Mouse (Mus musculus): Measurements from ENCODE around the gene 1700029P11Rik. TPM values are rescaled to one million over a fixed set of nuclear protein-coding genes. Genes with fewer than 3 reads are reported as not detected.

The 1700029P11Rik gene
- total RNA-seq, 2 experiments from 2014 or later: not detected

DNA sequence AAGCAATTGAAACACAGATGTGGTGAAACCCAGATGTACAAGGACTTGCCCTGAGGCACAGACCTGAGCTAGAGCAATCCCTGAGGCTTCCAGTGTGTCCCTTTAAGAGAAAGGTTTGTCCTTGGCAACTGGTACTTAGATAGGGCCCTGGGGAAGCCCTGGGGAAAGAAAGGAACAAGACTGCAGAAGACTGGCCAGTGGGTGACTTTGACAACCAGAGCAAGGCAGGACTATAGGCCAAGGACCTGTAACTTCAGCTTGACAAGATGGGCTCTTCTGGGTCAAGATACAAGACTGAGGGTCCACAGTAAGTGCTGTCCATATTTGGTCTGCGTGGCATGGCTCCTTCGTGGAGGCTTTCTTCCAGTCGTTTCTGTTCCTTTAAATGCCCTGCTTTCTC is 7.3 kb downstream of the 1700029P11Rik start, which contains the start of gene Xrcc6:
TSS of gene Xrcc6 (plus strand) at position 190 of the 400 bp plus-strand sequence.
- intact Hi-C loops (cut with DNase I): loop anchor here (2.0 kb wide), 1 partner anchor 27 kb away; the partner anchor contains the start of gene Pmm1
- DNase-seq (ENCODE audit: extremely low spot score in 1 of 2, low spot score in 2 of 2): no peak

DNA sequence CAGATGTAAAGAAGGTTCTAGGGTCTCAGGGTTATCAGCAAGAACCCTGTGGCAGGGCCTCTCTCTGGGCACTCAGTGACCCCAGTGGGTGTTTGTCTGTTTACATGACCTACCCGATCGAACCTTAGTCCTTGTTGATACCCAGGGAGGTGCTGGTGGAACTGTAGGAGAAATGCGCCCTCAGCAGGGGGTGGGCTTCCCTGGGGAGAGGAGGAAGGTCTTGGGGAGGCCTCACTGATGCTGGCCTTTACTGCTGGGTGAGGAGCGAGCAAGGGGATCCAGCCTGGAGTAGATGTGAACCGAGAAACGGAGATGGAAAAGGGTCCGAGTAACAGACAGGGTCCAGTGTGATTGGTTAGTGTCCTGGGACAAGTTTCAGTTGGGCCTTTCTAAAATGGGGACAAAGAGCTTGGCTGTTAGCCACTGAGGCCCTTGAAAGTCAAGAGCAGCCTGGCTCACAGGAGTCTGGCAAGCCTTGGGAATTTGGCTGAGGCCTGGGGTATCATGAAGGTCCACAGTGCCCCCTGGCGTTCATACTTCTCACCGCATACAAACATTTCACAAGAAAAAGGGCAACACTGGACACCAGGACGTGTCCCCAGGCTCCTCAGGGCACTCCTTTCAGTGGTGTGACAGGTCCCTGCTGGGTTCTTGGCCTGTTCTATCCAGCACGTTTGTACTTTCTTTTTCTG is 9.2 kb downstream of the 1700029P11Rik start:
- intact Hi-C loops (cut with DNase I): loop anchor here (2.0 kb wide), 1 partner anchor 29 kb away; the partner anchor contains the start of gene Pmm1
- peak; percentile 84 to 88 for DNase-seq (ENCODE audit: extremely low spot score in 1 of 2, low spot score in 2 of 2)

DNA sequence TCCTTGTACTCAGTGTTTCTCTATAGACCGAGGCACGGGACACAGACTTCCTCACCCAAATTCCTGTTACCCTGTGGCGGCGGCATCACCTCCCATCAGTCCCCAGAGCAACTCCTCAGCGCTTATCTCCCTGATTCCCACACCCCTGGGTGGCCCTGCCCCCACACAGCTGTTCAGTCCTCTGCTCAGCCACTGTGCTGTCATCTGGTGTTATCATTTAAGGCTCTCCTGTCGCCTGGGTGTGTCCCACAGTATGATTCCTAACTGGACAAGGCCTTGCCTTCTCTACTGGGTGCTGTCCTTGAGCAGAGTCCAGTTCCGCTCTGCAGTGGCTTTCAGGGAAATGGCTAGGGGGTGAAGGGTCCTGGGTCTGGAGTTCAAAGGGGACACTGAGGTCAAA is 10.2 kb downstream of the 1700029P11Rik start:
- DNase-seq (ENCODE audit: extremely low spot score in 1 of 2, low spot score in 2 of 2): no peak
- intact Hi-C loops (cut with DNase I): no loop called here

DNA sequence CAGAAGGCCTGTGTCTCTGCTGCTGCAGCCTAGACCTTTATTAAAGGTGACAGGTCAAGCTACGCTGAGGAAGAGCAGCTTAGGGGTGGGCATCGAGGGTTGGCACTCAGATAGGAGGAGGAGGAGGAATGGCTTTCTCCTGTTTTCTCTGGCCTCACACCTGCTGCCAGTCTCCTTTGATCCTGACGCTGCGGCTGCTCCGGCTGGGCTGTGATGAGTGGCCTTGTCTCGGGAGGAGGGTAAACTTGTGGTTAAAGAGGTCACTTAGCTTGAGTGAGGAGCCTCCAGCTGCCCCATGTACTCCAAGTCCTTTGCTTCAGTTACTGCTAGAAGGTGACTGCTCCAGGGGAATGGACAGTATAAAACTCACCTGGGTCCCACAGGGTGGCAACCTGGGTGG is 13.7 kb downstream of the 1700029P11Rik start:
- no peak for DNase-seq (ENCODE audit: extremely low spot score in 1 of 2, low spot score in 2 of 2)
- intact Hi-C loops (cut with DNase I): no loop called here

DNA sequence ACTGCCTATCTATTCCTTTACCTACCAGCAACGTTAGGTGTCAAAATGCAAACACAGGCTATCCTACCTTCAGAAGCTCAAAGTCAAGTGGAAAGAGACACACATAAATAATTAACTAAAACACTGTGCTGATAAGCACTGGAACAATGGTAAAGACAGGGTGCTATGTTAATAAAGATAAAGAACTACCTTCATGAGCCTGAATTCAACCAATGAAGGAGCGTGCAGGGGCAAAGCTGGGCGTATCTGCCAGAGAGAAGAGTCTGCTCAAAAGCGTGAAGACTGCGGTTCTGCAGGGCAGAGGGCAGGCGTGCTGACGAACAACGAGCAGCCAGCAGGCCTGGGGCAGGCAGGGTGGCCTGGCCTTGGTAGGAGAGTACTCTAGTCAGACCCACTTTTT is 23.9 kb downstream of the 1700029P11Rik start:
- no peak for DNase-seq (ENCODE audit: extremely low spot score in 1 of 2, low spot score in 2 of 2)
- intact Hi-C loops (cut with DNase I): no loop called here

DNA sequence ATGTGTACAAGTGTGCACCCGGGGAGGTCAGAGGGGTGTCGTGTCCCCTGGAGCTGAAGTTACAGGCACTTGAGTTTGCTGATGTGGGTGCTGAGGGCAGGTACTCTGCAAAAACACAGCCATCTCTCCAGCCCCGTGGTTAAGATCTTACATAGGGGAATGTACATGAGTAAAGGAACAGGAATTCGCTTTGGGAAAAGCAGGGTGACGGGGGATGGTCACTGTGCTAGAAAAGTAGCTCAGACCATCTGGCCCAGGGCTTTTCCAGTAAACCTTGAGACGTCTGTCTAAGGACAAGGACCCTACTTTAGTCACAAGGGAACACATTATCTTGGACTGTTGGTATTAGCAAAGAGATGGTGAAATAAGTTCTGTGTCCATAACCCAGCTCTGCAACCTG is 31.6 kb downstream of the 1700029P11Rik start:
- DNase-seq (ENCODE audit: extremely low spot score in 1 of 2, low spot score in 2 of 2): no peak

DNA sequence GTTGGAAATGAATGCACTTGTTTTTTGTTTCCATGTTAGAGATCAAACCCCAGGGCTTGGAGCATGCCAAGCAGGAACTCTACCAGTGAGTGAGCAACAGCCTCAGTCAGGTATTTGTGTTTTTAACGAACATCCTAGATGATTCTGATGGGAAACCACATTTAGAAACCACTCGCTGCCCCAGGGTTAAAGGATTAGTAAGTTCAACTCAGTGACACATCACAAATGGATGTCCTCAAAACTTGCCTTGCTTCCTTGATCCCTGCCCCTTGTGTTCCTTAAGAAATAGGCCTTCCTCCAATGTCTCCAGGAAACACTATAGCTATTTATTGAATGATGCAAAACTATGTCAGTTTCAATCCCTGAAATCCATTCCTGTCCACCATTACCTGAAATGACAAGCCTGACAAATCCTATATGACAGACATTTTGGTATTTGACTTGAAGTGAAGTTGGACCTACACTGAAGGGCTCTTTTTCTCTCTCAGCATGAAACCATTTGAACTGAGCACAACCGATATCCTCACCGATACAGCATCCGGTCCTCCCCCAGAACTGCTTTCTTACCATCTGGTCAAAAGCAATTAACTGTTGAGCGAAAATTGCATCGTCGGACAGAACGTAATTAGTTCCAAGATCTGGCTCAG is 34.5 kb downstream of the 1700029P11Rik start:
- intact Hi-C loops (cut with DNase I): no loop called here
- no peak for DNase-seq (ENCODE audit: extremely low spot score in 1 of 2, low spot score in 2 of 2)

More for the DNA sequence above, 31.6 kb downstream of the 1700029P11Rik start:
- intact Hi-C loops (cut with DNase I): no loop called here

DNA sequence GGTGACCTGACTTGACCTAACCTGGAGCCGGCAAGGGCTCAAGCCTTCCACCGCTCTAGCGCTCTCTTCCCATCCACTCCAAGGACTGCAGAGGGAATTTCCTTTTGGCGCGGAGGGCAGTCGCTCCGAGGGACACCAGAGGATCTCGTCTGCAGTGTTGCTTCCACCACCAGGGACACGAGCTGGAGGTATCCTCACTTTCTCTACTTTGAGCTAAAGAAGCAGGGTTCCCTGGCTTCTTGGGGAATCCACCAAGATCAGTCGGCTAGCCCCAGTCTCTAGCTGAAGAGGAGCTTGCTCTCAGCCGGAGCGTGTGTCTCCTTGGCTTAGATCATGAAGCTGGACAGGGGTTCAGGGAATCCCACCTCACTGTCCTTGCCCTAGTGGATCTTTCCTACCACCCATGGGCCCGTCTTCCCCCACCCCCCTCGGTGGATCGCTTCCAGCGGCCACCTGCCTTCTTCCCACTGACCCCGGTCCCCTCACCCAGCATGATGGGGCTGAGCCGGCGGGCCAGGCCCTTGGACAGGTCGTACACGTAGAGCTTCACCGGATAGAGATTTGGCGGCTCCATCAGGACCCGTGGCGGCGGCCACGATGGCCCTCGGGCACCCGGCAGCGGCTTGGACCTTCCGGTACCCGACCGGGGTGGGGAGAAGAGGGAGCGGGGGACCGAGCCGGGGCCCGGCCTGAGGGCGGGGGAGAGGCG is 35.2 kb downstream of the 1700029P11Rik start:
- intact Hi-C loops (cut with DNase I): no loop called here
- DNase-seq (ENCODE audit: extremely low spot score in 1 of 2, low spot score in 2 of 2): peak; percentile 16 to 57

DNA sequence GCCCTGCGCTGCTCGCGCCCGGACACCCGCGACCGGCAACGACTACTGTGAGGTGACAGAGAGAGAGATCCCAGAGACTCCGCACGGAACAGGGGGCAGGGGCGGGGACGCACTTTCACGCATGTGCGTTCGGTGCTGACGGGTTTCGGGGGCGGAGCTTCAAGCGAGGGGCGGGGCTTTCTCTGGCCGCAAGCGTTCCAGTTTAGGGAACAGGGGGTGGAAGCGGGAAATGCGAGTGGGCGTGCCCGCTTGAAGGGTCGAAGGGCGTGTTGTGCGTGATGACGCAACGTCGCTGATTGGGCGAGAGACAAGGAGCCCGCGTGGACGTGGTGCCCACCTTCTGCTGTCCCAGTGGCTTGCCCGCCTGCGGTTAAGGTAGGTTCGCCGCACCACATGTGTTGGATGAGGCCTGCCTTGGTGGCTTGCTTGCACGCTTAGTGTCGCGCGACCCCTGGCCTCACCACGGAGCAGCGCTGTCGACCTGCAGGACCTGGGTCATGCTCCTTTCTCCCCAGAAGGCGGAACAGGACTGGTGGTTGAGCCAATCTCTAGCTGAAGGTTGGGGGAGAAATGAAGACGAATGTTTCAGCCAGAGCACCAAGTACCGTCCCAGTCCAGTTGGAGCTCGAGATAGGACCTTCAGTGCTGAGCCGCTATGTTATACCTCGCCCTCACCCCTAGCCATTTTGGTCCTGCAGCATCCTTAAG is 35.9 kb downstream of the 1700029P11Rik start:
- intact Hi-C loops (cut with DNase I): no loop called here
- DNase-seq (ENCODE audit: extremely low spot score in 1 of 2, low spot score in 2 of 2): peak; percentile 99

DNA sequence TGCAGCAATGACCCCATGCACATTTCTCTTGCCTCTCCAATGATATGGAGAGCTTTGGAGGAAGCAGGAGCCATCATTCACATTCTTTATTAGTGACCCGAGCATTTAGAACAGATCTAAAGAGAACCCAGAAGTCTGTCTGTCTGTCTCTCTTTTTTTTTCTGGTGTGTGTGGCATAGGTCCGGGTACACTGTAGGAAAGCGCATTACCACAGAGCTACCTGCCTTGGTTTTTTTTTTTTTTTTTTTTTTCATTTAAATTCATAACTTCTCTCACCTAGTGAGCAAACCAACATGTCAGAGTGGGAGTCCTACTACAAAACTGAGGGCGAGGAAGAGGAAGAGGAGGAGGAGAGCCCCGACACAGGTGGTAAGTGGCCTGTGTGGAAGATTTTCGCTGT is 36.5 kb downstream of the 1700029P11Rik start:
- DNase-seq (ENCODE audit: extremely low spot score in 1 of 2, low spot score in 2 of 2): no peak
- intact Hi-C loops (cut with DNase I): no loop called here

DNA sequence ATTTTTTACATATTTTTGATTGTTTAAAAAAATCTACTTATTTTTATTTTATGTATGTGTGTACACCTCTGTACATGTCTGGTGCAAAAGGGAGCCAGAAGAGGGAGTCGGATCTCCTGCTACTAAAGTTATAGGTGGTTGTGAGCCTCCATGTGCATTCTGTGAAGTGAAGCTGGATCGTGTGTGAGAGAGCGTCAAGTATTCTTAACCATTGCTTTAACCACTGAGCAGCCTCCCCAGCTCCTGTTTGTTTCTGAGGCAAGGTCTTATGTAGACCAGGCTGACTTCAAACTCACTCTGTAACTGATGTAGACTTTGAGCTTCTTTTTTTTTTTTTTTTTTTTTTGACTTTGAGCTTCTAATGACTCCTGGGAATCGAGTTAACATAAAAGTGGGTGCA is 37.1 kb downstream of the 1700029P11Rik start:
- intact Hi-C loops (cut with DNase I): no loop called here
- no peak for DNase-seq (ENCODE audit: extremely low spot score in 1 of 2, low spot score in 2 of 2)

DNA sequence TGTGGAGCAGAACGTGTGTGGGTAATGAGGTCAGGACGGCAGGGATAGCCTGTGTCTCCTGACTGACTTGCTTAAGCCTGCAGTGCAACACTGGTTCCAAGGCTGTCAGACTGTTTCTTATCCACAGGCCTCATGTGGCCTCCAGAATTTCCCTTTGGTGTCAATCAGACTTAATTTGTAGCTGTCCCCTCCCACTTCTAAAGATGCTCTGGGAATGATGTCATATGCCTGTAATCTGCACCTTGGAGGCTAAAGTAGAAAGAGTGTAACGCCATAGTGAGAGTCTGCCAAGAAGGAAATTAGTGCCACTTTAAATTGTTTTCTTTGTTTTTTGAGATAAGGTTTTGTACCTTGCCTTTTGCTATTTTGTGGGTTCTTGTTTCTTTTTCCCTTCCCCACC is 38.9 kb downstream of the 1700029P11Rik start:
- no peak for DNase-seq (ENCODE audit: extremely low spot score in 1 of 2, low spot score in 2 of 2)
- intact Hi-C loops (cut with DNase I): no loop called here

DNA sequence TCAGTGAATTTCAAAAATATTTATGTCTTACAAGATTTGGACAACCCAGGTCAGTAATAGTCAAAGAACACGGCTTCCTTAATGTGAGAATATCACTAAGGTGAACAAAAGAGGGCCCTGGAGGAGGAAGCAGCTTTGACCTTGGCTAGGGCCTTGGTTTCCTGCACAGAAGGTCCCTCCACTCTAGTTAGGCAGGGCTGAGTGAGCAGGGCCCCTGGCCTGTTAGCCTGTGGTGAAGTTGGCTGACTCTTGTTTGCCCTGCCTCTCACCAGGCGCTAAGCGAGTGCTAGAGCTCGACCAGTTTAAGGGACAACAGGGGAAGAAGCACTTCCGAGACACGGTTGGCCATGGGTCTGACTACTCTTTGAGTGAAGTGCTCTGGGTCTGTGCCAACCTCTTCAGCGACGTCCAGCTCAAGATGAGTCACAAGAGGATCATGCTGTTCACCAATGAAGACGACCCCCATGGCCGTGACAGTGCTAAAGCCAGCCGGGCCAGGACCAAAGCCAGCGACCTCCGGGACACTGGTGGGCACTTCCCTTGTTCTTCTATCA is 42.3 kb downstream of the 1700029P11Rik start:
- intact Hi-C loops (cut with DNase I): no loop called here

DNA sequence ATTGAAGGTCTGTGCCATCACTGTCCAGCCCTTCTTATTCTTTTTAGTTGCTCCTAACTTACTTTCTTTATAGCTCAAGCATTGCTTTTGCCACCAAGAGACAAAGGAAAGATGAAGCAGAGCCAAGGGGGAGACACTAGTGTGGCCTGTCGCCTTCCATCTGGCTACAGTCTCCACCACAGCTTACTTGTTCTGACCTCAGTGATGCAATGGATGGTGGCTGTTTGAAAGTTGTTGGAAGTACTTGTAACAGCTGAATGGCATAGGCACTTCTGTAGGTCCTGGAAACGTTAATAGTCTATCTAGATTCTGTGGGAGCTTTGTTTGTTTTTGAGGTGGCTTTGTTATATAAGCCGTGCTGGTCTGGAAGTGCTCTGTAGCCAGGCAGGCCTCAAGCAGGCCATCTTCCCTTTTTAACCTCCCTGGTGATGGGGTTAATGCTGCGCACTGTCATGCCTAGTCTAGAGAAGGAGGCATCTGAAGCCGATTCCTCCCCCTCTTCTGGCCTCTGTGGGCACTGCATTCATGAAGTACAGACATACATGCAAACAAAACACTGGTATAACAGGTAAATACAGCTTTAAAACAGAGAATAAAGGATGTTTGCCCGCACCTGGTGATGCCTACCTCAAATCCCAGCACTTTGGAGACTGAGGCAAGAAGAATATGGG is 43.8 kb downstream of the 1700029P11Rik start:
- intact Hi-C loops (cut with DNase I): no loop called here
- no peak for DNase-seq (ENCODE audit: extremely low spot score in 1 of 2, low spot score in 2 of 2)

More for the DNA sequence above, 42.3 kb downstream of the 1700029P11Rik start:
- DNase-seq (ENCODE audit: extremely low spot score in 1 of 2, low spot score in 2 of 2): peak in 1 of 2 experiments; percentile 41

DNA sequence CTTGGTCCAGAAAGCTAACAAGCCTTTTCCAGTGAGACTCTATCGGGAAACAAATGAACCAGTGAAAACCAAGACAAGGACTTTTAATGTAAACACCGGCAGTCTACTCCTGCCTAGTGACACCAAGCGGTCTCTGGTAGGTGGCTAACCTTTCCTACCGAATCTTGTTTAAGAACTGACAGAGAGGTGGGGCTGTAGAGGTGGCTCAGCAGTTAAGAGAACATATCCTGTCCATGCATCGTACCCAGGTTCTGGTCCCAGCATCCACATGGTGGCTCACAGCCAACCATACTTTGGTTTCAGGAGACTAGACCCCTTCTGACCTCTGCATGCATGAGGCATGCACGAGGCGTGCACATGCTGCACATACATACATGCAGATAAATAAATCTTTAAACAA is 46.9 kb downstream of the 1700029P11Rik start:
- intact Hi-C loops (cut with DNase I): no loop called here

DNA sequence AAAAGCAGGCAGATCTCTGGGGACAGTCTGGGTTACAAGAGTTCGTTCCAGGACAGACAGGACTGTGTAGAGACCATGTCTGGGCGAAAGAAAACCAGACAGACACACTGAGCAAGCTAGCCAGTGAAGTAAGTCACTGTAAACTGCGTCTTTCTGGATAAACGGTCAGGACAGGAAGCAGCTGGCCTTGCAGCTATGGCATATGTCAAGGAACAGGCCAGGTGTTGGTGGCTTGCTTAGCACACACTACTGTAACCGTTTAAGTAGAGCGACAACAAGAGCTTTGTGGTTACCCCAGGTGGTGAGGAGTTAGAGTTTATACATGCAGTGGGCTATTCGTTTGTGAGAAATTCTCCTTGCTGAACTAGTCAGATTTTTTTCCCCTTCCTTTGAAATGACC is 47.4 kb downstream of the 1700029P11Rik start:
- intact Hi-C loops (cut with DNase I): no loop called here
- no peak for DNase-seq (ENCODE audit: extremely low spot score in 1 of 2, low spot score in 2 of 2)

More for the DNA sequence above, 46.9 kb downstream of the 1700029P11Rik start:
- no peak for DNase-seq (ENCODE audit: extremely low spot score in 1 of 2, low spot score in 2 of 2)

All from left cerebral cortex, postnatal 10 days (tissue).